Mouse (Mus musculus): ENCODE data around the gene Ggt6.

DNA sequence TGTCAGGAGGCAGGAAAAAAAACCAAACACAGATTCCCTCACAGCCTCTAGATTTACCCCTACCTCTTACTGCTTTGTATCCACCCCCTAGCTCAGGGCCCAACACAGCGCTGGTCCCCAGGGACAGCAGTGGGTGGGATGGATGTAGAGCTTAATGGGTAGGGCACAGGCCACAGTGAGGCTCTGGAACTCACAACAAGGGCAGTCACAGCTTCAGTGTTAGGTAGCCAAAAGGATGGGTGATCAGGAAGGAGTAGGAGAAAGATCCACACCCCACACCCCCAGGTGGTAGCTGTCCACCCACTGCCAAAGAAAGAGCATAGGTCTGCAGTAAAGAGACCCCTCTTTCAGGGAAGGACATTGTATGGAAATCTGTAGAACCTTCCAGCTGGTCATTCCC, 42.3 kb downstream of the Ggt6 start:
- TF ChIP-seq CTCF (IDR thresholded peaks at IDR 0.05; ENCODE audit: low read depth, low read length) (no peak), POLR2A (IDR thresholded peaks at IDR 0.05; ENCODE audit: insufficient read depth, low read length) (no peak), EP300 (IDR thresholded peaks at IDR 0.05; ENCODE audit: insufficient read depth, low read depth, low read length) (no peak)
